Mouse (Mus musculus): ENCODE data around the gene Spag8.

GRCm38 (mm10) chr4:43620146-43620778, 33.1 kb downstream of the Spag8 start:
- TF ChIP-seq CTCF (IDR thresholded peaks at IDR 0.05; ENCODE audit: borderline replicate concordance, insufficient read depth, low read length) (no peak), POLR2A (IDR thresholded peaks at IDR 0.05; ENCODE audit: low read depth, low read length) (no peak)

Data from embryonic fibroblast, embryonic 13.5 days (primary cell).